Mouse (Mus musculus): ENCODE measurements around the gene Tshz2.
A peak's percentile ranks its signal among the peaks of the same experiment; 100 is the strongest.

GRCm38 (mm10) chr2:169728651-169729280 is 96.0 kb downstream of the Tshz2 start:
- no peak for TF ChIP-seq CTCF (IDR thresholded peaks at IDR 0.05)
- peak; percentile 61 for TF ChIP-seq EP300 (IDR thresholded peaks at IDR 0.05)

All from lung, postnatal 0 days (tissue).